Mouse (Mus musculus) heart, postnatal 4 days (tissue): Measurements from ENCODE around the gene Tomm6. TPM values are rescaled to one million over a fixed set of nuclear protein-coding genes. Genes with fewer than 3 reads are reported as not detected.

Experiments
- DNase-seq: peaks from one replicate; pipeline ENCODE4 v3.0.0; 2021
- total RNA-seq, 2 experiments: library from RNA; stranded (reverse); gene quantifications; 2 replicates each; pipeline ENCODE4 v1.2.3; 2021

Tomm6 gene
- total RNA-seq, 2 experiments from 2014 or later: 156 to 160 TPM

GRCm38 (mm10) chr17:47651953-47652352 is 36.2 kb downstream of the Tomm6 start:
- no peak for DNase-seq

- DNase-seq: no peak
Measured at GRCm38 (mm10) chr17:47648966-47649365, 39.2 kb downstream of the Tomm6 start.

- DNase-seq: peak; percentile 63
Measured at GRCm38 (mm10) chr17:47646683-47647082, 41.5 kb downstream of the Tomm6 start.

GRCm38 (mm10) chr17:47642992-47643391 is 45.2 kb downstream of the Tomm6 start:
- no peak for DNase-seq

Other genes starting within 250 kb of the Tomm6 start
- gene Taf8, start 186.1 kb downstream of the Tomm6 start, total RNA-seq: 10 to 100 TPM; 13.7 to 14.6 TPM
- 100 to 1,000 TPM; 170 to 175 TPM for gene Ccnd3, start 183.3 kb downstream of the Tomm6 start, total RNA-seq
- 10 to 100 TPM; 21.7 to 22.2 TPM for gene Bysl, start 76.9 kb downstream of the Tomm6 start, total RNA-seq
- 10 to 100 TPM; 20.3 to 20.7 TPM for gene Med20, start 76.8 kb downstream of the Tomm6 start, total RNA-seq
- 1 to 10 TPM; 3.9 to 4.4 TPM for gene Gm20517, start 76.8 kb downstream of the Tomm6 start, total RNA-seq
- 1 to 10 TPM; 7.3 to 9.7 TPM for gene Usp49, start 57.7 kb downstream of the Tomm6 start, total RNA-seq
- 1 to 10 TPM; 5.2 to 6.0 TPM for gene Frs3, start 644 bp upstream of the Tomm6 start, total RNA-seq
- gene Gm21981, start 6.1 kb upstream of the Tomm6 start, total RNA-seq: 1 to 10 TPM in 1 of 2 experiments, under 1 TPM in 1; 0.98 to 1.1 TPM
- 1 to 10 TPM; 1.8 to 2.1 TPM for gene Prickle4, start 6.3 kb upstream of the Tomm6 start, total RNA-seq
- not detected for gene Pgc, start 38.5 kb upstream of the Tomm6 start, total RNA-seq
- 10 to 100 TPM; 50.3 to 53.1 TPM for gene Tfeb, start 48.6 kb upstream of the Tomm6 start, total RNA-seq
- 10 to 100 TPM; 16.4 to 20.2 TPM for gene Mdfi, start 146.3 kb upstream of the Tomm6 start, total RNA-seq
- 10 to 100 TPM; 18.1 to 19.6 TPM for gene Foxp4, start 236.3 kb upstream of the Tomm6 start, total RNA-seq